Mouse (Mus musculus) hindbrain, embryonic 15.5 days (tissue): ENCODE results near the gene Ier5. TPM values are rescaled to one million over a fixed set of nuclear protein-coding genes. Genes with fewer than 3 reads are reported as not detected.

ENCODE experiments used
- ATAC-seq: fragments of 200-750 bp; cut with Nextera tagmentation; 2 replicates; pipeline ENCODE4 v1.8.0; 2017; ENCODE audit warnings: low read depth, moderate number of reproducible peaks, moderate TSS enrichment; ENCODE audit not compliant: low FRiP score
- H3K27ac ChIP-seq: fragments of 300-500 bp; sonication (generic); replicated peaks from 2 replicates; pipeline ENCODE4 v1.5.1; 2015; ENCODE audit warnings: mild to moderate bottlenecking, inconsistent platforms
- H3K27me3 ChIP-seq: fragments of 300-500 bp; sonication (generic); 2 replicates; pipeline ENCODE4 v1.6.1; 2015; ENCODE audit warnings: control low read depth, inconsistent platforms
- H3K36me3 ChIP-seq: fragments of 300-500 bp; sonication (generic); 2 replicates; pipeline ENCODE4 v1.6.1; 2015; ENCODE audit warnings: control low read depth, inconsistent platforms
- H3K4me1 ChIP-seq: fragments of 300-500 bp; sonication (generic); replicated peaks from 2 replicates; pipeline ENCODE4 v1.6.1; 2015; ENCODE audit warnings: control low read depth, inconsistent platforms
- H3K4me2 ChIP-seq: fragments of 300-500 bp; sonication (generic); 2 replicates; pipeline ENCODE4 v1.6.1; 2015; ENCODE audit warnings: moderate library complexity, mild to moderate bottlenecking, inconsistent platforms
- H3K4me3 ChIP-seq: fragments of 300-500 bp; sonication (generic); 2 replicates; pipeline ENCODE4 v1.5.1; 2015; ENCODE audit warnings: mild to moderate bottlenecking, inconsistent platforms
- H3K9ac ChIP-seq: fragments of 300-500 bp; sonication (generic); 2 replicates; pipeline ENCODE4 v1.6.1; 2015; ENCODE audit warnings: inconsistent platforms
- H3K9me3 ChIP-seq: fragments of 300-500 bp; sonication (generic); 2 replicates; pipeline ENCODE4 v1.6.1; 2016; ENCODE audit warnings: control low read depth, inconsistent platforms
- WGBS: fragments of 180-500 bp; shearing (Covaris S2); methylation state at CpG from one replicate; pipeline ENCODE4 v1.1.7; 2015; 5-methylcytosine and 5-hydroxymethylcytosine counted together
- polyA plus RNA-seq: library from polyadenylated mRNA; unstranded; fragments of >200 nt; fragmentation: Nextera tagmentation; extraction: Ambion mirVana; gene quantifications from 2 replicates; pipeline ENCODE4 v1.2.1, GENCODE M21; 2015

Gene Ier5
- polyA plus RNA-seq, 1 experiment from 2014 or later: 9.7 TPM

- no peak for ATAC-seq
- Histone ChIP-seq H3K4me2 (no peak overlapping the region), H3K27ac (peak overlapping the region; percentile 36; the same call in 1 of the 2 replicates), H3K27me3 (no peaks in the 10 kb centered on the region), H3K4me3 (no peak overlapping the region), H3K9ac (no peak overlapping the region), H3K9me3 (no peaks in the 10 kb centered on the region), H3K36me3 (no peaks in the 10 kb centered on the region), H3K4me1 (peaks cover 55% of the 10 kb centered on the region)
- WGBS: 18% methylated on average over 7 of the region's 7 CpGs
These were observed 13.0 kb downstream of the Ier5 start for GRCm38 (mm10) chr1:155086416-155086815.

- 33% methylated on average over 8 of the region's 8 CpGs for WGBS
- ATAC-seq: no peak
- Histone ChIP-seq H3K4me3 (no peak overlapping the region), H3K4me2 (no peak overlapping the region), H3K9me3 (no peaks in the 10 kb centered on the region), H3K4me1 (peaks cover 57% of the 10 kb centered on the region), H3K27ac (no peak overlapping the region), H3K27me3 (no peaks in the 10 kb centered on the region), H3K36me3 (no peaks in the 10 kb centered on the region), H3K9ac (no peak overlapping the region)
These were observed 14.6 kb downstream of the Ier5 start for GRCm38 (mm10) chr1:155084839-155085238.

- Histone ChIP-seq H3K9me3 (no peaks in the 10 kb centered on the region), H3K4me2 (peak overlapping the region; percentile 76), H3K4me3 (peak overlapping the region; percentile 44), H3K4me1 (peaks cover 57% of the 10 kb centered on the region), H3K9ac (peak overlapping the region; percentile 60), H3K27me3 (no peaks in the 10 kb centered on the region), H3K36me3 (no peaks in the 10 kb centered on the region), H3K27ac (peak overlapping the region; percentile 95)
- WGBS: under 1% methylated on average over 60 of the region's 77 CpGs
- ATAC-seq: peak; percentile 95
These were observed 15.9 kb downstream of the Ier5 start for GRCm38 (mm10) chr1:155083271-155084265.

GRCm38 (mm10) chr1:155082965-155083268 lies 16.5 kb downstream of the Ier5 start:
- ATAC-seq: no peak; the same call in 1 of the 2 replicates
- Histone ChIP-seq H3K36me3 (no peaks in the 10 kb centered on the region), H3K4me1 (peaks cover 60% of the 10 kb centered on the region), H3K9ac (peak overlapping the region; percentile 60), H3K9me3 (no peaks in the 10 kb centered on the region), H3K4me3 (peak overlapping the region; percentile 44), H3K4me2 (peak overlapping the region; percentile 76), H3K27me3 (no peaks in the 10 kb centered on the region), H3K27ac (peak overlapping the region; percentile 95)
- WGBS: 1% methylated on average over 18 of the region's 18 CpGs

GRCm38 (mm10) chr1:155082158-155082964 lies 17.1 kb downstream of the Ier5 start:
- no peaks in the 10 kb centered on the region for H3K9me3 ChIP-seq
- peak overlapping the region; percentile 60; the same call in 1 of the 2 replicates for H3K9ac ChIP-seq
- no peaks in the 10 kb centered on the region for H3K36me3 ChIP-seq
- H3K4me2 ChIP-seq: peak overlapping the region; percentile 76
- H3K4me1 ChIP-seq: peaks cover 66% of the 10 kb centered on the region
- WGBS: 5% methylated on average over 11 of the region's 11 CpGs
- no peak for ATAC-seq
- H3K27ac ChIP-seq: peak overlapping the region; percentile 95
- H3K4me3 ChIP-seq: peak overlapping the region; percentile 44
- H3K27me3 ChIP-seq: no peaks in the 10 kb centered on the region

- no peaks in the 10 kb centered on the region for H3K9me3 ChIP-seq
- peaks cover 33% of the 10 kb centered on the region for H3K4me1 ChIP-seq
- 46% methylated on average over 3 of the region's 3 CpGs for WGBS
- no peak overlapping the region for H3K4me3 ChIP-seq
- peak; percentile 59; the same call in 1 of the 2 replicates for ATAC-seq
- no peak overlapping the region for H3K9ac ChIP-seq
- no peaks in the 10 kb centered on the region for H3K36me3 ChIP-seq
- H3K27ac ChIP-seq: peak overlapping the region; percentile 64
- H3K27me3 ChIP-seq: no peaks in the 10 kb centered on the region
- H3K4me2 ChIP-seq: no peak overlapping the region
These were observed 21.8 kb downstream of the Ier5 start for GRCm38 (mm10) chr1:155077675-155078074.

- Histone ChIP-seq H3K4me3 (no peak overlapping the region), H3K9ac (no peak overlapping the region), H3K9me3 (no peaks in the 10 kb centered on the region), H3K4me1 (peaks cover 33% of the 10 kb centered on the region), H3K27ac (no peak overlapping the region), H3K36me3 (no peaks in the 10 kb centered on the region), H3K27me3 (no peaks in the 10 kb centered on the region), H3K4me2 (no peak overlapping the region)
- 89% methylated on average over 7 of the region's 7 CpGs for WGBS
- ATAC-seq: no peak
These were observed 23.6 kb downstream of the Ier5 start for GRCm38 (mm10) chr1:155075856-155076255.

- no peak for ATAC-seq
- WGBS: 75% methylated on average over 7 of the region's 7 CpGs
- H3K4me3 ChIP-seq: no peak overlapping the region
- no peak overlapping the region for H3K4me2 ChIP-seq
- no peak overlapping the region for H3K9ac ChIP-seq
- H3K9me3 ChIP-seq: no peaks in the 10 kb centered on the region
- H3K27me3 ChIP-seq: no peaks in the 10 kb centered on the region
- no peaks in the 10 kb centered on the region for H3K36me3 ChIP-seq
- H3K4me1 ChIP-seq: peaks cover 38% of the 10 kb centered on the region
- H3K27ac ChIP-seq: no peak overlapping the region
These were observed 24.6 kb downstream of the Ier5 start for GRCm38 (mm10) chr1:155074856-155075255.

- no peak for ATAC-seq
- WGBS: 75% methylated on average over 6 of the region's 6 CpGs
- Histone ChIP-seq H3K27me3 (no peaks in the 10 kb centered on the region), H3K4me1 (peaks cover 38% of the 10 kb centered on the region), H3K27ac (no peak overlapping the region), H3K9me3 (no peaks in the 10 kb centered on the region), H3K36me3 (no peaks in the 10 kb centered on the region), H3K4me3 (no peak overlapping the region), H3K4me2 (no peak overlapping the region), H3K9ac (no peak overlapping the region)
These were observed 25.5 kb downstream of the Ier5 start for GRCm38 (mm10) chr1:155073905-155074304.

- H3K9me3 ChIP-seq: no peaks in the 10 kb centered on the region
- H3K4me1 ChIP-seq: peaks cover 37% of the 10 kb centered on the region
- whole genome bisulfite sequencing: 33% methylated on average over 7 of the region's 7 CpGs
- ATAC-seq: no peak
- no peak overlapping the region for H3K4me3 ChIP-seq
- no peak overlapping the region for H3K27ac ChIP-seq
- H3K36me3 ChIP-seq: no peaks in the 10 kb centered on the region
- H3K27me3 ChIP-seq: no peaks in the 10 kb centered on the region
- no peak overlapping the region for H3K9ac ChIP-seq
- no peak overlapping the region for H3K4me2 ChIP-seq
These were observed 26.3 kb downstream of the Ier5 start for GRCm38 (mm10) chr1:155073133-155073532.

GRCm38 (mm10) chr1:155071287-155071876 lies 28.1 kb downstream of the Ier5 start:
- WGBS: 26% methylated on average over 7 of the region's 7 CpGs
- no peak overlapping the region for H3K4me3 ChIP-seq
- no peaks in the 10 kb centered on the region for H3K9me3 ChIP-seq
- no peak overlapping the region for H3K9ac ChIP-seq
- no peaks in the 10 kb centered on the region for H3K36me3 ChIP-seq
- peaks cover 23% of the 10 kb centered on the region for H3K4me1 ChIP-seq
- no peak overlapping the region for H3K27ac ChIP-seq
- H3K27me3 ChIP-seq: no peaks in the 10 kb centered on the region
- ATAC-seq: peak; percentile 61; the same call in 1 of the 2 replicates
- no peak overlapping the region for H3K4me2 ChIP-seq
